Comparison of ENCODE assay signal across 11 mouse cellular contexts in the genomic region with DNA sequence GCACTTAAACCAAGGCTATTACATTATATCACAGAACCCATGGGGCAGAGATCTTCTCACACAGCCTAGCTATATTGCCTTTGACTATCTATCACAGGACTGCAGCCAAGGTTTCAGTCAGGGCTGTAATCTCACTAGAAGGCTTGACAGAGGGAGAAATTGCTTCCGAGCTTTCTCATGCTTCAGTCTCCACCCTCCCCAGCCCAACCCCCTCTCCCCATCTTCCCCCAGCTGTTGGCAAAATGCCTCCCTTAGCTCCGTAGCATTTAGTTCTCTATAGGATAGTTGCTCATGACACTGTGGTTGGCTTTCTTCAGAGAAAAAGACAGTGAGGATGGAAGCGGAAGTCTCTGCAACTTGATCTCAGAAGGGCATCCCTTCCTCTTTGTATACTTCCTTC. TPM values are rescaled to one million over a fixed set of nuclear protein-coding genes. Genes with fewer than 3 reads are reported as not detected.
DNase-seq lines count a peak whose midpoint lies in the region; ATAC-seq lines count a peak whose summit lies in the region.
"Had no signal": no experiment of that assay in that cellular context is flagged by ENCODE, and none has a peak within 500 bp of the region (broad histone marks: within the 10 kb centered on the region; RNA-seq: fewer than 3 reads in every experiment).

No protein-coding gene starts in this region.

- WGBS in heart, embryonic 13.5 days: 35% methylated on average over 3 of the region's 3 CpGs

- peaks cover 22% of the 10 kb centered on the region for H3K4me1 ChIP-seq in heart, embryonic 13.5 days

- H3K9me3 ChIP-seq in heart, embryonic 13.5 days: no peaks in the 10 kb centered on the region

- peak overlapping the region; percentile 34; the same call in 1 of the 2 replicates for H3K27ac ChIP-seq in heart, embryonic 13.5 days (replicated peaks)
- H3K27ac ChIP-seq: hindbrain, embryonic 12.5 days had no signal

- H3K27me3 ChIP-seq in heart, embryonic 13.5 days (replicated peaks): no peaks in the 10 kb centered on the region
- H3K27me3 ChIP-seq: CH12.LX; hindbrain, embryonic 12.5 days had no signal

- no peak overlapping the region for H3K9ac ChIP-seq in heart, embryonic 13.5 days
- H3K9ac ChIP-seq: hindbrain, embryonic 12.5 days had no signal

- no peak overlapping the region for H3K4me2 ChIP-seq in heart, embryonic 13.5 days
- H3K4me2 ChIP-seq: hindbrain, embryonic 12.5 days had no signal

- H3K36me3 ChIP-seq in heart, embryonic 13.5 days: no peaks in the 10 kb centered on the region
- H3K36me3 ChIP-seq: hindbrain, embryonic 12.5 days had no signal

- no peak overlapping the region for H3K4me3 ChIP-seq in heart, embryonic 13.5 days
- H3K4me3 ChIP-seq: hindbrain, embryonic 12.5 days had no signal

- DNase-seq in heart, postnatal 25 days (ENCODE audit: low spot score): no peak
- peak; percentile 89 for DNase-seq in 416B (ENCODE audit: low read depth)
- DNase-seq in lung, postnatal 14 days: peak; percentile 25
- DNase-seq in layer of hippocampus, postnatal 25 days (ENCODE audit: extremely low spot score in 1 of 2, low spot score in 1 of 2): no peak
- no peak for DNase-seq in urinary bladder, postnatal 25 days (ENCODE audit: low spot score)
- DNase-seq in cerebellum, postnatal 4 days (ENCODE audit: low spot score in 2 of 2): no peak
- DNase-seq: left cerebral cortex, postnatal 4 days had no signal

- intact Hi-C loops in heart, postnatal 25 days (cut with DNase I): no loop called here

- ATAC-seq in heart, embryonic 13.5 days (ENCODE audit: extremely low read depth, insufficient number of reproducible peaks, low FRiP score, low TSS enrichment): no peak
- ATAC-seq in common myeloid progenitor, adult 5-6 weeks (replicated peaks; ENCODE audit: low read depth, poor library complexity, severe bottlenecking): peak; percentile 85

RNA-seq across cellular contexts. Expression of gene Wipf1, which starts 54.0 kb away (rescaled TPM):
- polyA plus RNA-seq in heart, embryonic 13.5 days (2015; fragmentation: Nextera tagmentation; extraction: Ambion mirVana): 4.0 and 5.0 TPM in 2 replicates
- 10 to 100 TPM; 14.0 to 16.7 TPM for total RNA-seq in heart, postnatal 25 days (2021)
- 13.2 and 22.9 TPM in 2 replicates for total RNA-seq in common myeloid progenitor, adult 5-6 weeks (2017)
- total RNA-seq in layer of hippocampus, postnatal 25 days (2021): 10 to 100 TPM in 1 of 2 experiments, 1 to 10 TPM in 1; 9.8 to 10.4 TPM

Comparison
In these comparisons a context has a peak if more than half of its experiments do, and no peak if none do; other contexts are left out.
1. DNase-seq: peak in 416B (single experiment) and lung, postnatal 14 days (single experiment); none in heart, postnatal 25 days (single experiment), layer of hippocampus, postnatal 25 days (0 of 2), urinary bladder, postnatal 25 days (single experiment) and cerebellum, postnatal 4 days (0 of 2).